Mouse (Mus musculus) neutrophil, adult 5-6 weeks (primary cell): ENCODE results near the gene Srrm1. TPM values are rescaled to one million over a fixed set of nuclear protein-coding genes. Genes with fewer than 3 reads are reported as not detected.

Source experiments
- ATAC-seq: fragments of 151-379, 151-347 bp; 2 replicates; pipeline ENCODE4 v1.8.0; 2017; ENCODE audit warnings: mild to moderate bottlenecking, moderate TSS enrichment; ENCODE audit not compliant: insufficient number of reproducible peaks, poor library complexity, low FRiP score, severe bottlenecking; ENCODE audit errors: extremely low read depth
- total RNA-seq: library from RNA; stranded (forward); fragments of 200-1000 nt; gene quantifications from 2 replicates; pipeline ENCODE4 v1.2.3, GENCODE M21; 2017

Gene Srrm1
- total RNA-seq, 1 experiment from 2014 or later, result 196 TPM

DNA sequence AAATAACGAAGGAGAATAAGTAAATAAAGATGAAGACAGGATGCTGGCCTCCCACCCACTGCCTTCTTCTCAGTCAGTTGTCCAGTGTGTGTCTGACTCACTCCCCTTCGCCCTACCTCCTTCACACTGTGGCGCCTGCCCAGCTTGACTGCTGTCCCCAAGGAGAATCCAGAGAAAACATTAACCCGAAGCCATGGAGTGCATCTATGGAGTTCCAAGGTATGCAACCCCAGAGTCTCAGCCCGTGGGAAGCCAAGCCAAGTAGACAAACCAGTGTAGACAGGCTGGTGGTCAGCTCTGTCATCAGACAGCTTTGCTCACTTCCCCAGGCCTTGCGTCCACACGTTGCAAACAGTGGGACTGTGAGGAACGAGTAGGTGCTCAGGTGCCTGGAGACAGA is 42.8 kb downstream of the Srrm1 start:
- no peak for ATAC-seq

DNA sequence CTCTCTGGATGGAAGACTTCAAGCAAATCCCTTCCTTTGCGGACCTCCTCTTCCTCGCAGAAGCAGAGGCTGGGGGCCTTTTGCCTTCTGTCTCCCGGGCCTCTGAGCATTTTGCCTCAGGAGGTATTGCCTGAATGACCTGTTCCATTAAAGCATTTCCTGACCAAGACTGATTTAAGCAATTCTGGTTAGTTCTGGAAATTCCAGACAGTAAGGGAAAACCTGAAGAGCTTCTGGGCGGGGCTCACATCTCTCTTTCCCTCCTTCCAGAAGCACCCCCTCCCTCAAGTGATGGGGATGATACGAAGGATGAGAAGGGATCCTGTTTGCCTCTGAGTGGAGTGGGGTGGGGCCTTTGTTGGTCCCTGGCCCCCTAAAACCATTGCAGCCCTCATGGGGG is 43.4 kb downstream of the Srrm1 start:
- no peak for ATAC-seq

DNA sequence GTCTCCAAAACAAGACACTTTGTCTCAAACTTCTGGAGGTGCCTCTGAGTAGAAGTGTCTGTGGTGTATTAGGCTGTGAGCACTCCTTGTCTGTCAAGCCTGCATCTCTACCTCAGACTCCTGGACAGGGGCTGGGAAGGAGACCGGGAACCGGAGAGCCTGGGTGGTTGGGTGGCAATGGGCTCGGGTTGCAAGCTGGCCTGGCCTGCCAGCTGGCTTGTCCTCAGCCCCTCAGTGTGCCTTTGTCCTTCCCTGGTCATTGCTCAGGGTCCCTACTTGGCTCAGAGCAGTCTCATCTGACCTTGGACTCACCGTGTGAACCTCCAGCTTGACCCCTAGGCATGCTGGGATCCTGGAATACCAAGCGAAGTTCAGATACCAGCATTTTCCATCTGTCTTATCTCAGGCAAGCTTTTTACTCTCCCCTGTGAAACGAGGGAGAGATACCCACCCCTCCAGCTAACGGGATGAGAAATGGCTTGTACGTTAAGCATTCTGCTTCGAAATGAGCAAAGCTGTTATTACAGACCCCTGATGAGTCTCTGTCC is 43.9 kb downstream of the Srrm1 start:
- ATAC-seq, result no peak

DNA sequence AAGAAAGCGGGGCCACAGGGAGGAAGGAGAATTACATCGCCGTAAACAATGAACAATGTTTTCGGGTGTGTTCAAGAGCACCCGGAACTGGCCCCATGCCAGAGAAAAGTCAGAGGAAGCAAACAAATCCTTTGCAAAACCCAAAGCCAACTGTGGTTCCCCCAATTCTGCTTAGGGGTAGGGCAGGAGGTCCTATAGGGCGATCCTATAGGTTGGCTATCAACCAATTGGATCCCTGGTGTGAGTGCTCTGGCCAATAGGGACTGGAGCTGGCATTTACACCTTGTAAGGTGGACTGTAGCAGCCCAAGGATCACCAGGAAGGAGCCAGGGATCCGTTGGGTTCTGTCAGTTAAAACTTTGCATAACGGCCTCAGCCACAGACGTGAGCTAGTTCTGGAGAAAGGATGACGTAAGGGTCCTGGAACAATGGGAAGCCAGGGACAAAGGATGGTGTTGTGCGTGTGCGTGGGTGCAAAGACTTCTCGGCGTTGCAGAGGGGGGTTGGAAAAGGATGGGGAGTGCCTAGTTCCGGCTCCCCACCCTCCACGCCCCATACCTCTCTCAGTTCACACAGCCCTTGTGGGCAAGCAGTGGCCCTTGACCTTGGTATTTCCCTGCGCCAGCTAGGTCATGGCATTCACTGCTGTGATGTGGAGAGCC is 46.0 kb downstream of the Srrm1 start:
- ATAC-seq, result no peak

DNA sequence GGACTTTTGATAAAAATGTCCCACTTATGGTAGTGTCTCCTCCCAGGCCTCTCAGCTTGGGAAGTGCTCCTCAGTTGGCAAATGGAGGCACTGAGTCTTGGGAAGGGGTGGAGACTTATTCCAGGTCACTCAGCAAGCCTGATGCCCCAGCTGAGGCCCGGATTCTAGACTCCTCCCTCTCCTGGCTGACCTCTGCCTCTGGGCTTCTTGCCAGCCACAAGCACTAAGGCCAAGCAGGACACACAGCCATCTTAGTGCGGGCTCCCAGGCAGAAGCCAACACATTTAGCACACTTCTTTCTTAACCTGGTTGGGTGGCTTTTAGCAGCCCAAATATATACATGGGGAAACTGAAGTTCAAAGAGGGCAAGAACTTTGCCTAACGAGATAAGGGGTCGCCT is 46.6 kb downstream of the Srrm1 start:
- ATAC-seq, result no peak

DNA sequence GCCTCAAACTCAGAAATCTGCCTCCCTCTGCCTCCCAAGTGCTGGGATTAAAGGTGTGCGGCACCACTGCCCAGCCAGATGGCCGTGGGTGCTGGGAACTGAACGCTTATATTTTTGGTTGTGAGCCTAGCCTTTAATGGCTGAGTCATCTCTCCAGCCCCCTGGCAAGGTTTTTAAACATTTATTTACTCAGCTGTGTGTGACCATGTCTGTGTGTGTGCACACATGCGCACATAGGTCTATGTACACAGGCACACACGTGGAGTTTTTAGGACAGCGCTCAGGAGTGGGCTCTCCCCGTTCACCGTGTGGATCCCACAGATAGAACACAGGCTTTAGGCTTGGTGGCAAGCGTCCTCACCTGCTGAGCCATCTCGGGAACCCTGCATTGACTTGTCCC is 50.9 kb downstream of the Srrm1 start:
- ATAC-seq, result no peak

DNA sequence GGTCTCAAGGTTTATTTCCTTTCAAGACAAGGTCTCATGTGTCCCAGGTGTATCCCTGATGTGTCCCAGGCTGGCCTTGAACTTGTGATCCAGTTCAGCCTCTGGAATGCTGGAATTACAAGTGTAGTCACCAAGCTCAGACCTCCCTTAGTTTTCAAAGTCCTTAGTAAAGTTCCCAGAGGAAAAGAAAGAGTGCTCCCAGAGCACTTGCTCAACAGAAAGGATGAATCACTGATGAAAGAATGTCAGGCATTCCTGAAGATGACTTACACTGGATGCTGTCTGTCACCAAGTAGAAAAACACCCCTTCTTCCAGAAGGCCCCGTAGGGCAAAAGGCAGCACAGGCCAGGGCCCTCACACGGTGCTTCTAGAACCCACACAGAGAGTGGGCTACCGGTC is 52.0 kb downstream of the Srrm1 start:
- no peak for ATAC-seq

DNA sequence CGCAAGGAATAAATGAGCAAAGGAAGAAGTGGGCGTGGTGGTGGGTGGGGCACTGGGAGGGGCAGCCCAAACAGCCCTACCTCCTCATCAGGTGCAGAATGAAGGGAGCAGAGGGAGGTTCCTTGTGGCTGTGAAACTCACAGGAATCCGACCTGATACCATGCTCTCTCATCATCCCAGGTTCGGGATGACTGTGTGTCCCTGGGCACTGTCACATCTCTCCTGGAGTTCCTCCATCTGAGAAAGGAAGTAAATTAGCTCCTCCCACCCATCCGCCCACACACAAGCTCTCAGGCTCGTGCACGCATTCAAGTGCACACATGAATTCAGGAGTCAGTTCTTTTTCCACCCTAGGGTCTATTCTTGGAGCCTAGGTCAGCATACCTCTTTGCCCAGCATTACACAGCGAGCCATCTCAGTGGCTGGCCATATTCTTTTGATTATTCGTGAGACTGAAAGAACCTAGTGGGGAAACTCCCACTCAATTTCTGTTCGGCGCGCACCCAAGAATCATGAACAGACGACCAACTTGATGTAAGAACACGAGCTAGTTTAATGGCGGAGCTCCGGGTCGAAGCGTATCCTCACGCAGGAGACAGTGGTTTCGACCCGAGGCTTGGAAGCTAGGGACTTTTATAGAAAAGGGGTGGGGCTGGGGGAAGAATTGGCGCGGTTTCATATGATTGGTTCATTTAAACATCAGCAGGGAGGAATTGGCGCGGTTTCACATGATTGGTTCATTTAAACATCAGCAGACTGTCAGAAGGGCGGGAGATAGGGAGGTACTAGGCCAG is 52.7 kb downstream of the Srrm1 start:
- ATAC-seq, result no peak

DNA sequence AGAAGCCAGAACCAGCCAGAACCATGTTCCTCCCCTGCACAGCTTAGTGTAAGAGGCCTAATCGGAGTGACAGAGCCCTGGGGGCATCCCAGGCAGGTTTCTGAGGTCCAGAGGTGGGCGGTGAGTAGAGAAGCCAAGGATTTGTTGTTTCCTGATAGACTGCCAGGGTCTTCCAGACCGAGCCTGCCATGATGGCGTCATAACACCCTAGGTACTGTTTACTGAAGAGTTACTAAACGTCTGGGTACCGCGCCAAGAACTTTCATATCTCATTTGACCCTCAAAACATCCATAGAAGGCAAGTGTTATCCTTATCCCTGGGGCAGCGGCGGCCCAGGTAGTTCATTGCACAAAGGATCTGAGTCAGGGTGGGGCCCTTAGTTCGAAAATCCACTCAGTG is 54.4 kb downstream of the Srrm1 start:
- no peak for ATAC-seq

DNA sequence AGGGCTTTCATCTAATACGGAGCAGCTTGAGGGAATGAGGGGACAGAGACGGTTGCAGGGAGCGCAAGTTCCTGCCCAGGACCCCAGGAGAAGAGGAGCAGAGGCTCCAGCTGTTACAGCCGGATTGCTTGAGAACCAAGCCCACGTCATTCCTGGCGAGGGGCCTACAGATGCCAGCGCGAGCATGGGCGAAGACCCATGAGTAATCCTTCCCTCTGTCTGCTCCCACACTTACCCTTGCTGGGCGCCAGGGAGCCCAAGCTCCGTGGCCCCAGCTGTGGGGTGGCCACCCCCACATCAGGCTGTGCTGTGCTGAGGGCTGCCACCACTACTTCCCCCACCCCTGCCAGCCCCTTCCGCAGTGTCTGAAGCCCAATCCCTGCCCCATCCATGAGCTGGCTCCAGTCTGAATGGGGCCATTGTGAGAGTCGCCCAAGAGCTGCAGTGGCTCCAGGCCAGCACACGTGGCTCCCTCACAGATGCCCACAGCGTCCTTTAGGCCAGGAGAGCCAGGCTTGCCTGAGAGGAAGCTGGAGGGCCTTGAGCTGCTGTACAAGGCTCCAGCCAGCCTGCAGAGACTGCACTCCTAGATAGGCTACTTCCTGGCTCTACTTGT is 55.1 kb downstream of the Srrm1 start:
- no peak for ATAC-seq

DNA sequence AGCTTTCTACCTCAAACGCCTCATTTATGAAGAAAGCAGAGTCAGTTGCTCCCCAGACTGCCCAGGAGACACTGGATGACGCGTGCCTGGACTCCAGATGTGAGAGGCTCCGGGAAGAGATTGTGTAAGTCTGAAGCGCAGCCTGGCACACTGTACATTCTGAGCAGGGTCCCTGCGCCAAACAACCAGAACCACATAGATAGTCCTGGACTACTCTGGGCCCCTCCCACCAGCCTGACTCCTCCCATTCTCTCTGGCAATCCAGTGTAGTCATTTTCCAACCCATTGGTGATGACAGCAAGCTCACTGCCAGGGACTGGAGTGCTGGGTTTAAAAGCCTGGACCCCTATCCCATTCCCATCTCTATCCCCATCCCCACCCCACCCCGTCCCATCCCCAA is 56.0 kb downstream of the Srrm1 start:
- ATAC-seq, result no peak

DNA sequence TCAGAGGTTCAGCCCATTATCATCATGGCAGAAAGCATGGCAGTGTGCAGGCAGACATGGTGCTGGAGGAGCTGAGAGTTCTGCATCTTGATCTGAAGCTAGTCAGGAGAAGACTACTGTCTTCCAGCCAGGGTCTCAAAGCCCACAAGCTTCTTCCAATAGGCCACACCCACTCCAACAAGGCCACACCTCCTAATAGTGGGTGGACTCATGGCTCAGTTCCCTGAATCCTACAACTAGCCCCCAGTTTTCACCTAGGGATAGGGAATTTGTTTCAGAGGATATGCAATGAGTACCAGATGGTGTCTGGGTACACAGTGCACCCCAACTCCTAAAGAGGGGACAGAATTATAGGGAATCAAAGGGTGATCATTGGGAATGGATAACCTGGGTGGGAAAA is 56.6 kb downstream of the Srrm1 start:
- no peak for ATAC-seq

DNA sequence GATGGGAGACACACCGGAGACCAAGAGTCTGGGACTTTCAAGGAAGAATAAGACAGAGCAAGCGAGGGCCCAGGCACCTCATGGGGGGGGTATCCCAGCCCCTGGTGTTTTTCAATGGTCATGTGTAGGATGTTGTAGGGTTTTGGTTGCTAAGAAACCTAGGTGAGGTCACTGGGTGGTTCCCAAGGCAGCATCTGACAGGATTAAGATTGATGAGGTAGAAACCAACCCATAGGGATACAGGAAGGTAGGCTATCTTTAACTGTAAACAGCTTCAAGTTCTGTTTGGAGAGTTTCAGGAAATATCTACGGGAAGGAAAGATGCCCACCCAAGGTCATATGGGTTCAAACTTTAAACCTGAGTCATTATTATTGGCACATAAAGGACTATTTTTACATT is 59.3 kb downstream of the Srrm1 start:
- ATAC-seq, result no peak

DNA sequence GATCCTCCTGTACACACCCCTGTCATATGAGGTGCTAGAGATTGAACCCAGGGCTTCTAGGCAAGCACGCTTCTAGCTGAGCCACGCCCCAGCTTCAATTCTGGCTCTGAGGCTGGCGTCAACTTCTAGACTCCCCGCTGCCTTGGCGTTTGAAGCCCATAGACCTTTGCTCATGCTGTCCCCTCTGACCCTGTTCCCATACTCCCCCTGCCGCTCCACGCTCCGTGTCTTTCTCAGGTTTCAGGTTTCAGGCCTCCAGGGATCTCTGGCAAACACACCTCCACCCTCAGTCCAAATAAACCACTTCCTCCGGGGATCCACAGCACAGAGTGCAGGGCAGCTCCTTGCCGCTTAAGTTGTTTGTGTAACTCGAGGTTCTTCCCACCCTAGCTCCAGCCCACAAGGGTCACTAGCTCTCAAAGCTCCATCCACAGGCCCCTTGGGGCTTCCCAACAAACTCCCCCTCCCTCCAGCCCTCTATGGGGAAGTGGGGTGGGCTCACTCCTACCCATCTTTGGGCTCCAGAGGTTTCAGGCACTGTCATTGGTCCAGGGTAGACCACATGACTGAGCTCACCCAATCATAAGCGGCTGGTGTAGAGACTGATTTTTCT is 60.5 kb downstream of the Srrm1 start:
- peak; percentile 74; the same call in 1 of the 2 replicates for ATAC-seq

DNA sequence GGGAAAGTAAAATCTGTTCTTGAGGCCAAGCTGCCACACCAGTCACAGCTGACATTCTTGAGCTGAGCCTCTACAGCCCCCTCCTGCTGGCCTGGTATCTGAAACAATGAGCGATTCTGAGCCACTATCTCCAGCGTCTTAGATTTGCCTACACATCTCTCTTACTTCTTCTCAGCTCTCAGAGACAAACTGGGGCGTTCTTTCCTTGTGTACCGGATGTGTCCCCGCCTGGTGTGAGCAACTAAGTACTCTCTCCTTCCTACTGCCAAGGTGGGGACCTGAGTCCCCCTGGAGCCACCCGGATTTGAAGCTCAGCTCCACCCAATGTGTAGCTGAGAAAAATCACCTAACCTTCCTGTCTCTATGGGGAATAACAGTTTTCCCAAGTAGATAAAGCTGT is 61.3 kb downstream of the Srrm1 start:
- ATAC-seq, result no peak

DNA sequence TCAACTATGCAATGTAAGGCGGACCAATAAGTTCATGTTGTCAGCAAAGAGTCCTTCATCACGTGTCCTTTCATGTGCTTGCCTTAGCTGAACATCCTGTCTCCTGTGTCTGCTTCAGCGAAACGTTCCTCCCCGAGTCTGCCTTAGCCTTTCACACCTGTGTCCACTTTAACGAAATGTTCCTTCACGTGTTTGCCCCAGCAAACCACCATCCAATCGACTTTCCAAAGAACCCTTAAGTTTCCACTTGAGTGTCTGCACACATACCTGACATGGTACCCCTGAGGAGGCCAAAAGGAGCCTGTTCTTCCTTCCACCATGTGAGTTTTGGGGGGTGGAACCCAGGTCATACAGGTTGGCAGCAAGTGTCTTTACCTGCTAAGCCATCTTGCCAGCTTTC is 61.9 kb downstream of the Srrm1 start:
- ATAC-seq, result no peak

DNA sequence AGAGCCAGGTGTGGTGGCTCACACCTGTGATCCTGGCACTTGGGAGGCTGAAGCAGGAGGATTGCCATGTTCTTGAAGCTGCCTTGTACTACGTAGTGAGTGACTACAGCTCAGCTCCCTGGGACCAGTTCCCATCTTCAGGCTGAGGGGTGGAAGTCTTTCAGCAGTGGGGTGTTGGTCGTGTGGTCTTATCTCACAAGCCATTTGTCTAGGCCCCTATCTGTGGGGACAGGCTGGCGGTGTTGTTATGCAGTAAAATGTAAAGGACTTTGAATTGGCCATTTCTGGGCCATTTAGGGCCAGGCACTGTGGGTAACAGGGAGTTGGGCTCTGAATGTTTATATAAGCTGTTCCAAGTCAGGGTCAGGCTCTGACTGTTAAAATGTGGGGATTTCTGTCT is 65.1 kb downstream of the Srrm1 start:
- ATAC-seq, result no peak

DNA sequence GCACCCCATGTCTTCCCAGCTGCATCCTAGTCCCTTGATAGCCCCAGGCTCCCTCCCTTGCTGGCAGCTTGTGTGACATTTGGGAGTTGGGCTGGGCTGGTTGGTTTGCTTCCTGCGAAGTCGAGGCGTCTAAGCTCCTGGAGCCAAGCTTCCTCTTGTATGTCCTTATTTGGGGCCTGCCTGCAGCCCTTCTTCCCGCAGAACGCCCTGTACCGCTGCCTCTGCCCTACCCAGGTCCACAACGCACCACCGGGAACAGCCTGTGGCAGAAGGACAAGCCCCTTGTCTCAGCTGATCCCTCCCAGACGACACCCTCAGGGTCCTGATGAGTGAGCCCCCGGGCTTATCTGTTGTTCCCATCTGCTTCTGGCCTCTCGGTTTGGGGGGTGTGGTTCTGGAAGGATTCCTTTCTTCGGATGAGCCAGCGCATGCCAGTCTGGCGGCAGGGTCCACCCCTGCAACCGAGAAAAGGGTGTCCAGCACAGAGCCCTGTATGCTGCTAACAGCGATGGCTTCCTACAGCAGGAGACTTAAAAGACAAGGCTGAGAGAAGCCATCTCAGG is 66.2 kb downstream of the Srrm1 start:
- ATAC-seq, result no peak

DNA sequence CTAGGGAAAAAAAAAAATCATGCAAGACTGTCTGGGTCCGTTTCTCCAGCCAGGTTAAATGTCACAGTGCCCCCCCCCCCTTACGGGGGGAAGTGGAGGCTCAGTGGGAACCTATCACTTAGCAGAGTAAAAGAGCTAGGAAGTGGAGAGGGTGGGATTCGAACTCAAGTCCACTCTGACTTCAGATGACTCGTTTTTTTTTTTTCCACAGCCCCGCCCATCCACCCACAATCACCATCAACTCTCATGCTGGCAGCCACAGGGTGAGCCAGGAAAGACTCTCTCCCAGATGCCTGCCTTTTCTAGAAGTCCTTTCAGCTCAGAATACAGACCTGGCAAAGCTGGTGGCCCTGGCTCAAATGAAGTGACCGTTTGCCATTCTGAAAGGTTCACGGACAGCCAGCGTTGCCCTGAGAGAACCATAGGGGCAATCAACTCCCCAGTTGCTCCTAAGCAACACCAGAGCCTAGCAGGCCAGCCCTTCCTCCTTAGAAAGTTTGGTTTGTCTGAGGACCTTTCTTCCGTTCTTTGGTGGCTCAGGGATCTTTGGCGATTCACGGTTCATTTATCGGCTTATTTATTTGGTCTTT is 67.0 kb downstream of the Srrm1 start:
- no peak for ATAC-seq
